In genomic region chr17:67638119-67638810, GRCm38 (mm10) we compare ENCODE assay signal across 10 mouse cellular contexts. TPM values are rescaled to one million over a fixed set of nuclear protein-coding genes. Genes with fewer than 3 reads are reported as not detected.
A peak's percentile ranks its signal among the peaks of the same experiment; 100 is the strongest.
DNase-seq lines count a peak whose midpoint lies in the region; ATAC-seq lines count a peak whose summit lies in the region.
"Had no signal": no experiment of that assay in that cellular context is flagged by ENCODE, and none has a peak within 500 bp of the region (broad histone marks: within the 10 kb centered on the region; RNA-seq: fewer than 3 reads in every experiment).

No protein-coding gene starts in this region.

- H3K36me3 ChIP-seq in forebrain, embryonic 13.5 days (ENCODE audit: poor library complexity, severe bottlenecking), result no peaks in the 10 kb centered on the region
- no peaks in the 10 kb centered on the region for H3K36me3 ChIP-seq in forebrain, embryonic 10.5 days (replicated peaks)
- no peaks in the 10 kb centered on the region for H3K36me3 ChIP-seq in liver, embryonic 12.5 days
- H3K36me3 ChIP-seq: embryonic facial prominence, embryonic 13.5 days; neural tube, embryonic 13.5 days had no signal

- no peak for DNase-seq in forebrain, embryonic 10.5 days (ENCODE audit: extremely low spot score, low spot score)
- DNase-seq in testis, postnatal 10 days (ENCODE audit: low spot score), result peak; percentile 51
- no peak for DNase-seq in testis, postnatal 14 days (ENCODE audit: low spot score)
- DNase-seq in kidney, postnatal 14 days, result peak; percentile 54
- DNase-seq in B cell, adult 2 months, result no peak
- no peak for DNase-seq in liver

- peak; percentile 48; the same call in 1 of the 2 replicates for ATAC-seq in forebrain, embryonic 13.5 days
- no peak for ATAC-seq in liver, embryonic 12.5 days

- H3K4me1 ChIP-seq in forebrain, embryonic 13.5 days, result no peaks in the 10 kb centered on the region
- H3K4me1 ChIP-seq in forebrain, embryonic 10.5 days, result peaks cover 9% of the 10 kb centered on the region; the same call in 1 of the 2 replicates
- no peaks in the 10 kb centered on the region for H3K4me1 ChIP-seq in liver, embryonic 12.5 days
- H3K4me1 ChIP-seq: neural tube, embryonic 13.5 days had no signal

- H3K9me3 ChIP-seq in forebrain, embryonic 13.5 days (replicated peaks), result no peaks in the 10 kb centered on the region
- H3K9me3 ChIP-seq in forebrain, embryonic 10.5 days, result no peaks in the 10 kb centered on the region
- H3K9me3 ChIP-seq in liver, embryonic 12.5 days (replicated peaks), result no peaks in the 10 kb centered on the region
- H3K9me3 ChIP-seq: embryonic facial prominence, embryonic 13.5 days; neural tube, embryonic 13.5 days had no signal

- H3K4me3 ChIP-seq in forebrain, embryonic 13.5 days, result no peak overlapping the region
- H3K4me3 ChIP-seq in forebrain, embryonic 10.5 days, result no peak overlapping the region
- H3K4me3 ChIP-seq in liver, embryonic 12.5 days, result no peak overlapping the region
- H3K4me3 ChIP-seq: embryonic facial prominence, embryonic 13.5 days; neural tube, embryonic 13.5 days had no signal

- no peak overlapping the region for H3K27ac ChIP-seq in forebrain, embryonic 13.5 days
- H3K27ac ChIP-seq in forebrain, embryonic 10.5 days, result no peak overlapping the region
- no peak overlapping the region for H3K27ac ChIP-seq in liver, embryonic 12.5 days
- H3K27ac ChIP-seq: embryonic facial prominence, embryonic 13.5 days; neural tube, embryonic 13.5 days had no signal

- H3K9ac ChIP-seq in forebrain, embryonic 13.5 days, result no peak overlapping the region
- no peak overlapping the region for H3K9ac ChIP-seq in liver, embryonic 12.5 days
- H3K9ac ChIP-seq: embryonic facial prominence, embryonic 13.5 days; neural tube, embryonic 13.5 days had no signal

- H3K27me3 ChIP-seq in forebrain, embryonic 13.5 days, result no peaks in the 10 kb centered on the region
- no peaks in the 10 kb centered on the region for H3K27me3 ChIP-seq in forebrain, embryonic 10.5 days (ENCODE audit: poor library complexity, severe bottlenecking)
- H3K27me3 ChIP-seq in liver, embryonic 12.5 days (replicated peaks), result no peaks in the 10 kb centered on the region
- H3K27me3 ChIP-seq: embryonic facial prominence, embryonic 13.5 days; neural tube, embryonic 13.5 days had no signal

- H3K4me2 ChIP-seq in forebrain, embryonic 13.5 days, result no peak overlapping the region
- no peak overlapping the region for H3K4me2 ChIP-seq in liver, embryonic 12.5 days
- H3K4me2 ChIP-seq: embryonic facial prominence, embryonic 13.5 days; neural tube, embryonic 13.5 days had no signal

- 75% methylated on average over 10 of the region's 10 CpGs for WGBS in forebrain, embryonic 13.5 days
- 90% methylated on average over 10 of the region's 10 CpGs for WGBS in forebrain, embryonic 10.5 days
- 70% methylated on average over 10 of the region's 10 CpGs for WGBS in liver, embryonic 12.5 days (ENCODE audit: insufficient replicate concordance)

RNA-seq across cellular contexts. Expression of gene Lrrc30, which starts 5.7 kb away (rescaled TPM):
- polyA plus RNA-seq in forebrain, embryonic 13.5 days (2015; fragmentation: Nextera tagmentation; extraction: Ambion mirVana), result not detected in 2 replicates
- not detected in 2 replicates for polyA plus RNA-seq in forebrain, embryonic 10.5 days (2016; fragmentation: Nextera tagmentation; extraction: Ambion mirVana)
- not detected in 2 replicates for polyA plus RNA-seq in liver, embryonic 12.5 days (2016; fragmentation: Nextera tagmentation; extraction: Ambion mirVana)
- polyA plus RNA-seq: neural tube, embryonic 13.5 days had no signal

RNA-seq across cellular contexts. Expression of gene Lama1, which starts 58.8 kb away (rescaled TPM):
- 4.7 and 6.7 TPM in 2 replicates for polyA plus RNA-seq in forebrain, embryonic 13.5 days (2015; fragmentation: Nextera tagmentation; extraction: Ambion mirVana)
- 23.4 and 24.9 TPM in 2 replicates for polyA plus RNA-seq in forebrain, embryonic 10.5 days (2016; fragmentation: Nextera tagmentation; extraction: Ambion mirVana)
- polyA plus RNA-seq in liver, embryonic 12.5 days (2016; fragmentation: Nextera tagmentation; extraction: Ambion mirVana), result 1.6 and 2.2 TPM in 2 replicates

Comparison
In these comparisons a context has a peak if more than half of its experiments do, and no peak if none do; other contexts are left out.
1. DNase-seq: peak in testis, postnatal 10 days (single experiment) and kidney, postnatal 14 days (single experiment); none in forebrain, embryonic 10.5 days (single experiment), testis, postnatal 14 days (single experiment), B cell, adult 2 months (0 of 2) and liver (single experiment).